Mouse (Mus musculus): Measurements from ENCODE around the gene Pbp2.

Gene Pbp2

GRCm38 (mm10) chr6:135310305-135310704 lies at the start of gene Pbp2:
Gene Pbp2, minus strand, starts transcription at chr6:135310405.
- DNase-seq (ENCODE audit: low spot score in 2 of 2) = no peak

- no peak for DNase-seq (ENCODE audit: low spot score in 2 of 2)
Measured at GRCm38 (mm10) chr6:135354953-135355352, 44.7 kb upstream of the Pbp2 start.

GRCm38 (mm10) chr6:135352537-135352936 lies 42.3 kb upstream of the Pbp2 start:
- no peak for DNase-seq (ENCODE audit: low spot score in 2 of 2)

GRCm38 (mm10) chr6:135351638-135352302 lies 41.6 kb upstream of the Pbp2 start:
- no peak for DNase-seq (ENCODE audit: low spot score in 2 of 2)

- DNase-seq (ENCODE audit: low spot score in 2 of 2) = no peak
Measured at GRCm38 (mm10) chr6:135341076-135341378, 30.8 kb upstream of the Pbp2 start.

GRCm38 (mm10) chr6:135340355-135341075 lies 30.3 kb upstream of the Pbp2 start:
- DNase-seq (ENCODE audit: low spot score in 2 of 2) = peak in 1 of 2 experiments; percentile 20

- no peak for DNase-seq (ENCODE audit: low spot score in 2 of 2)
Measured at GRCm38 (mm10) chr6:135336376-135336775, 26.2 kb upstream of the Pbp2 start.

- no peak for DNase-seq (ENCODE audit: low spot score in 2 of 2)
Measured at GRCm38 (mm10) chr6:135333994-135334651, 23.9 kb upstream of the Pbp2 start.

GRCm38 (mm10) chr6:135332737-135333281 lies 22.6 kb upstream of the Pbp2 start:
- peak in 1 of 2 experiments; percentile 12 for DNase-seq (ENCODE audit: low spot score in 2 of 2)

- no peak for DNase-seq (ENCODE audit: low spot score in 2 of 2)
Measured at GRCm38 (mm10) chr6:135331916-135332315, 21.7 kb upstream of the Pbp2 start.

- DNase-seq (ENCODE audit: low spot score in 2 of 2) = no peak
Measured at GRCm38 (mm10) chr6:135326847-135327246, 16.6 kb upstream of the Pbp2 start.

- DNase-seq (ENCODE audit: low spot score in 2 of 2) = no peak
Measured at GRCm38 (mm10) chr6:135324686-135325300, 14.6 kb upstream of the Pbp2 start.

- DNase-seq (ENCODE audit: low spot score in 2 of 2) = no peak
Measured at GRCm38 (mm10) chr6:135324111-135324510, 13.9 kb upstream of the Pbp2 start.

- no peak for DNase-seq (ENCODE audit: low spot score in 2 of 2)
Measured at GRCm38 (mm10) chr6:135323311-135323982, 13.2 kb upstream of the Pbp2 start.

- no peak for DNase-seq (ENCODE audit: low spot score in 2 of 2)
Measured at GRCm38 (mm10) chr6:135322749-135323148, 12.5 kb upstream of the Pbp2 start.

GRCm38 (mm10) chr6:135319431-135319933 lies 9.3 kb upstream of the Pbp2 start:
- no peak for DNase-seq (ENCODE audit: low spot score in 2 of 2)

- DNase-seq (ENCODE audit: low spot score in 2 of 2) = peak in 1 of 2 experiments; percentile 34
Measured at GRCm38 (mm10) chr6:135316141-135316540, 5.9 kb upstream of the Pbp2 start.

- DNase-seq (ENCODE audit: low spot score in 2 of 2) = no peak
Measured at GRCm38 (mm10) chr6:135313981-135314380, 3.8 kb upstream of the Pbp2 start.

- DNase-seq (ENCODE audit: low spot score in 2 of 2) = no peak
Measured at GRCm38 (mm10) chr6:135312038-135312437, 1.8 kb upstream of the Pbp2 start.

- no peak for DNase-seq (ENCODE audit: low spot score in 2 of 2)
Measured at GRCm38 (mm10) chr6:135304576-135305260, 5.5 kb downstream of the Pbp2 start.
